Mouse (Mus musculus) neural tube, embryonic 15.5 days (tissue): ENCODE measurements around the gene Lrig3. TPM values are rescaled to one million over a fixed set of nuclear protein-coding genes. Genes with fewer than 3 reads are reported as not detected.

Source experiments
- ATAC-seq: fragments of 200-750 bp; cut with Nextera tagmentation; 2 replicates; pipeline ENCODE4 v1.8.0; 2017; ENCODE audit warnings: mild to moderate bottlenecking, moderate TSS enrichment, moderate library complexity; ENCODE audit not compliant: low FRiP score
- H3K27ac ChIP-seq: fragments of 300-500 bp; sonication (generic); replicated peaks from 2 replicates; pipeline ENCODE4 v1.5.1; 2015; ENCODE audit warnings: mild to moderate bottlenecking, inconsistent platforms
- H3K27me3 ChIP-seq: fragments of 300-500 bp; sonication (generic); replicated peaks from 2 replicates; pipeline ENCODE4 v1.6.1; 2015; ENCODE audit warnings: inconsistent platforms
- H3K36me3 ChIP-seq: fragments of 300-500 bp; sonication (generic); 2 replicates; pipeline ENCODE4 v1.6.1; 2015; ENCODE audit warnings: inconsistent platforms
- H3K4me1 ChIP-seq: fragments of 300-500 bp; sonication (generic); 2 replicates; pipeline ENCODE4 v1.6.1; 2015; ENCODE audit warnings: inconsistent platforms
- H3K4me2 ChIP-seq: fragments of 300-500 bp; sonication (generic); 2 replicates; pipeline ENCODE4 v1.6.1; 2015; ENCODE audit warnings: inconsistent platforms, mild to moderate bottlenecking, moderate library complexity
- H3K4me3 ChIP-seq: fragments of 300-500 bp; sonication (generic); replicated peaks from 2 replicates; pipeline ENCODE4 v1.5.1; 2015; ENCODE audit warnings: mild to moderate bottlenecking, inconsistent platforms
- H3K9ac ChIP-seq: fragments of 300-500 bp; sonication (generic); replicated peaks from 2 replicates; pipeline ENCODE4 v1.6.1; 2015; ENCODE audit warnings: mild to moderate bottlenecking, inconsistent platforms
- H3K9me3 ChIP-seq: fragments of 300-500 bp; sonication (generic); replicated peaks from 2 replicates; pipeline ENCODE4 v1.6.1; 2016; ENCODE audit warnings: inconsistent platforms
- WGBS: fragments of 180-500 bp; shearing (Covaris S2); methylation state at CpG from one replicate; pipeline ENCODE4 v1.1.7; 2015; ENCODE audit warnings: mixed read lengths; 5-methylcytosine and 5-hydroxymethylcytosine counted together
- polyA plus RNA-seq: library from polyadenylated mRNA; unstranded; fragments of >200 nt; fragmentation: Nextera tagmentation; extraction: Ambion mirVana; gene quantifications from 2 replicates; pipeline ENCODE4 v1.2.1, GENCODE M21; 2015

Lrig3 gene
- polyA plus RNA-seq, 1 experiment from 2014 or later: 3.2 TPM

- Histone ChIP-seq H3K27me3 (no peaks in the 10 kb centered on the region), H3K9ac (no peak overlapping the region), H3K4me1 (0 out of 2 replicates have a peak, but pooled peaks cover 5% of the 10 kb centered on the region), H3K4me2 (no peak overlapping the region), H3K9me3 (no peaks in the 10 kb centered on the region), H3K27ac (no peak overlapping the region), H3K4me3 (no peak overlapping the region), H3K36me3 (no peaks in the 10 kb centered on the region)
- ATAC-seq: no peak
- 93% methylated on average over 11 of the region's 11 CpGs for WGBS
Measured at GRCm38 (mm10) chr10:125988037-125988436, 22.1 kb downstream of the Lrig3 start.

GRCm38 (mm10) chr10:125989890-125990289, 23.9 kb downstream of the Lrig3 start:
- H3K4me1 ChIP-seq: 0 out of 2 replicates have a peak, but pooled peaks cover 5% of the 10 kb centered on the region
- WGBS: 62% methylated on average over 7 of the region's 7 CpGs
- H3K27ac ChIP-seq: no peak overlapping the region
- H3K27me3 ChIP-seq: no peaks in the 10 kb centered on the region
- no peaks in the 10 kb centered on the region for H3K9me3 ChIP-seq
- no peak overlapping the region for H3K9ac ChIP-seq
- no peak for ATAC-seq
- H3K36me3 ChIP-seq: no peaks in the 10 kb centered on the region
- H3K4me3 ChIP-seq: no peak overlapping the region
- H3K4me2 ChIP-seq: no peak overlapping the region

GRCm38 (mm10) chr10:125990394-125990793, 24.4 kb downstream of the Lrig3 start:
- Histone ChIP-seq H3K36me3 (no peaks in the 10 kb centered on the region), H3K9me3 (no peaks in the 10 kb centered on the region), H3K27ac (no peak overlapping the region), H3K4me1 (peaks cover 6% of the 10 kb centered on the region), H3K4me2 (no peak overlapping the region), H3K27me3 (no peaks in the 10 kb centered on the region), H3K9ac (no peak overlapping the region), H3K4me3 (no peak overlapping the region)
- 47% methylated on average over 5 of the region's 5 CpGs for WGBS
- no peak for ATAC-seq

GRCm38 (mm10) chr10:125991819-125992218, 25.9 kb downstream of the Lrig3 start:
- Histone ChIP-seq H3K9me3 (no peaks in the 10 kb centered on the region), H3K4me2 (no peak overlapping the region), H3K27ac (no peak overlapping the region), H3K27me3 (no peaks in the 10 kb centered on the region), H3K9ac (no peak overlapping the region), H3K4me1 (peaks cover 13% of the 10 kb centered on the region), H3K4me3 (no peak overlapping the region), H3K36me3 (no peaks in the 10 kb centered on the region)
- WGBS: 89% methylated on average over 7 of the region's 7 CpGs
- ATAC-seq: no peak

GRCm38 (mm10) chr10:125994855-125995254, 28.9 kb downstream of the Lrig3 start:
- Histone ChIP-seq H3K4me3 (no peak overlapping the region), H3K4me2 (no peak overlapping the region), H3K27me3 (no peaks in the 10 kb centered on the region), H3K4me1 (peaks cover 11% of the 10 kb centered on the region), H3K9me3 (no peaks in the 10 kb centered on the region), H3K9ac (no peak overlapping the region), H3K27ac (no peak overlapping the region), H3K36me3 (no peaks in the 10 kb centered on the region; the same call in 1 of the 2 replicates)
- 85% methylated on average over 1 of the region's 1 CpGs for WGBS
- ATAC-seq: no peak

- Histone ChIP-seq H3K27me3 (no peaks in the 10 kb centered on the region), H3K4me2 (no peak overlapping the region), H3K9ac (no peak overlapping the region), H3K4me3 (no peak overlapping the region), H3K4me1 (peaks cover 10% of the 10 kb centered on the region), H3K27ac (no peak overlapping the region), H3K9me3 (no peaks in the 10 kb centered on the region), H3K36me3 (no peaks in the 10 kb centered on the region; the same call in 1 of the 2 replicates)
- ATAC-seq: no peak
- WGBS: 45% methylated on average over 6 of the region's 6 CpGs
Measured at GRCm38 (mm10) chr10:125995701-125996100, 29.7 kb downstream of the Lrig3 start.

- H3K9me3 ChIP-seq: no peaks in the 10 kb centered on the region
- no peak overlapping the region for H3K4me2 ChIP-seq
- no peaks in the 10 kb centered on the region; the same call in 1 of the 2 replicates for H3K36me3 ChIP-seq
- no peak overlapping the region for H3K4me3 ChIP-seq
- H3K27ac ChIP-seq: no peak overlapping the region
- peaks cover 14% of the 10 kb centered on the region for H3K4me1 ChIP-seq
- no peak overlapping the region for H3K9ac ChIP-seq
- ATAC-seq: peak; percentile 41; the same call in 1 of the 2 replicates
- WGBS: 26% methylated on average over 9 of the region's 9 CpGs
- H3K27me3 ChIP-seq: no peaks in the 10 kb centered on the region
Measured at GRCm38 (mm10) chr10:125996989-125997388, 31.0 kb downstream of the Lrig3 start.

GRCm38 (mm10) chr10:125999561-125999960, 33.6 kb downstream of the Lrig3 start:
- H3K9ac ChIP-seq: no peak overlapping the region
- no peaks in the 10 kb centered on the region for H3K9me3 ChIP-seq
- H3K4me3 ChIP-seq: no peak overlapping the region
- no peaks in the 10 kb centered on the region for H3K27me3 ChIP-seq
- H3K36me3 ChIP-seq: no peaks in the 10 kb centered on the region; the same call in 1 of the 2 replicates
- 94% methylated on average over 6 of the region's 6 CpGs for WGBS
- H3K4me1 ChIP-seq: peaks cover 33% of the 10 kb centered on the region
- ATAC-seq: no peak
- no peak overlapping the region for H3K4me2 ChIP-seq
- no peak overlapping the region for H3K27ac ChIP-seq

- Histone ChIP-seq H3K9me3 (no peaks in the 10 kb centered on the region), H3K36me3 (no peaks in the 10 kb centered on the region; the same call in 1 of the 2 replicates), H3K4me3 (no peak overlapping the region), H3K27ac (no peak overlapping the region), H3K4me2 (no peak overlapping the region), H3K27me3 (no peaks in the 10 kb centered on the region), H3K9ac (no peak overlapping the region), H3K4me1 (peaks cover 26% of the 10 kb centered on the region)
- no peak for ATAC-seq
- WGBS: 83% methylated on average over 8 of the region's 8 CpGs
Measured at GRCm38 (mm10) chr10:126000861-126001390, 35.0 kb downstream of the Lrig3 start.

- ATAC-seq: no peak
- 57% methylated on average over 14 of the region's 14 CpGs for WGBS
- no peaks in the 10 kb centered on the region for H3K9me3 ChIP-seq
- peaks cover 6% of the 10 kb centered on the region; the same call in 1 of the 2 replicates for H3K36me3 ChIP-seq
- H3K27me3 ChIP-seq: no peaks in the 10 kb centered on the region
- H3K4me2 ChIP-seq: peak overlapping the region; percentile 33
- no peak overlapping the region for H3K9ac ChIP-seq
- H3K27ac ChIP-seq: no peak overlapping the region
- H3K4me1 ChIP-seq: peaks cover 25% of the 10 kb centered on the region
- no peak overlapping the region for H3K4me3 ChIP-seq
Measured at GRCm38 (mm10) chr10:126002081-126002755, 36.2 kb downstream of the Lrig3 start.

- Histone ChIP-seq H3K27ac (0 out of 2 replicates have a peak overlapping the region, but pooled peaks have one; percentile 6), H3K36me3 (peaks cover 6% of the 10 kb centered on the region; the same call in 1 of the 2 replicates), H3K9me3 (no peaks in the 10 kb centered on the region), H3K9ac (no peak overlapping the region), H3K4me2 (peak overlapping the region; percentile 33), H3K4me3 (no peak overlapping the region), H3K4me1 (peaks cover 23% of the 10 kb centered on the region), H3K27me3 (no peaks in the 10 kb centered on the region)
- no peak for ATAC-seq
- WGBS: 24% methylated on average over 18 of the region's 18 CpGs
Measured at GRCm38 (mm10) chr10:126002818-126003506, 37.0 kb downstream of the Lrig3 start.

- Histone ChIP-seq H3K4me1 (peaks cover 23% of the 10 kb centered on the region), H3K9me3 (no peaks in the 10 kb centered on the region), H3K27ac (no peak overlapping the region), H3K4me3 (no peak overlapping the region), H3K36me3 (peaks cover 6% of the 10 kb centered on the region; the same call in 1 of the 2 replicates), H3K4me2 (no peak overlapping the region), H3K9ac (no peak overlapping the region), H3K27me3 (no peaks in the 10 kb centered on the region)
- no peak for ATAC-seq
- 16% methylated on average over 1 of the region's 1 CpGs for WGBS
Measured at GRCm38 (mm10) chr10:126003857-126004256, 37.9 kb downstream of the Lrig3 start.
